9 mouse cellular contexts compared by ENCODE assay signal in genomic region chr15:84466458-84467267, GRCm38 (mm10). TPM values are rescaled to one million over a fixed set of nuclear protein-coding genes. Genes with fewer than 3 reads are reported as not detected.
DNase-seq lines count a peak whose midpoint lies in the region; ATAC-seq and TF ChIP-seq lines count a peak whose summit lies in the region.
"Had no signal": no experiment of that assay in that cellular context is flagged by ENCODE, and none has a peak within 500 bp of the region (broad histone marks: within the 10 kb centered on the region; RNA-seq: fewer than 3 reads in every experiment).

No protein-coding gene starts in this region.

- no peak for TF ChIP-seq CTCF in gastrocnemius, adult 2 months (IDR thresholded peaks at IDR 0.05)

- H3K27ac ChIP-seq in gastrocnemius, adult 2 months, result no peak overlapping the region
- peak overlapping the region; percentile 17; the same call in 1 of the 2 replicates for H3K27ac ChIP-seq in embryonic facial prominence, embryonic 15.5 days (replicated peaks)
- peak overlapping the region; percentile 23; the same call in 1 of the 2 replicates for H3K27ac ChIP-seq in intestine, embryonic 15.5 days
- peak overlapping the region; percentile 1; the same call in 1 of the 2 replicates for H3K27ac ChIP-seq in midbrain, embryonic 16.5 days (ENCODE audit: low read length)
- H3K27ac ChIP-seq: liver, embryonic 15.5 days had no signal

- intact Hi-C loops in gastrocnemius, postnatal 14 days (cut with DNase I; ENCODE audit: low total_unique reads), result no loop called here
- intact Hi-C loops in gastrocnemius, adult 2 months (cut with DNase I), result no loop called here

- H3K9ac ChIP-seq in embryonic facial prominence, embryonic 15.5 days, result no peak overlapping the region
- H3K9ac ChIP-seq in intestine, embryonic 15.5 days, result no peak overlapping the region
- H3K9ac ChIP-seq in midbrain, embryonic 16.5 days (ENCODE audit: low read depth, low read length), result no peak overlapping the region
- H3K9ac ChIP-seq: liver, embryonic 15.5 days had no signal

- peak; percentile 25 for DNase-seq in gastrocnemius, postnatal 14 days
- DNase-seq in gastrocnemius, adult 2 months, result no peak
- no peak for DNase-seq in gastrocnemius, postnatal 4 days (ENCODE audit: low spot score in 2 of 2)
- DNase-seq in thymus, postnatal 14 days, result no peak
- no peak for DNase-seq in left cerebral cortex, adult 11 months (ENCODE audit: low spot score)

- WGBS in embryonic facial prominence, embryonic 15.5 days, result 42% methylated on average over 13 of the region's 13 CpGs
- whole genome bisulfite sequencing in intestine, embryonic 15.5 days, result 45% methylated on average over 13 of the region's 13 CpGs
- 33% methylated on average over 13 of the region's 13 CpGs for WGBS in midbrain, embryonic 16.5 days

- no peaks in the 10 kb centered on the region for H3K9me3 ChIP-seq in embryonic facial prominence, embryonic 15.5 days (replicated peaks)
- H3K9me3 ChIP-seq in intestine, embryonic 15.5 days, result no peaks in the 10 kb centered on the region
- H3K9me3 ChIP-seq in midbrain, embryonic 16.5 days (replicated peaks; ENCODE audit: control insufficient read depth, low read length, poor library complexity, severe bottlenecking), result no peaks in the 10 kb centered on the region
- H3K9me3 ChIP-seq: liver, embryonic 15.5 days had no signal

- H3K4me3 ChIP-seq in gastrocnemius, adult 2 months, result no peak overlapping the region
- H3K4me3 ChIP-seq in embryonic facial prominence, embryonic 15.5 days (replicated peaks), result no peak overlapping the region
- no peak overlapping the region for H3K4me3 ChIP-seq in intestine, embryonic 15.5 days (replicated peaks)
- H3K4me3 ChIP-seq in midbrain, embryonic 16.5 days (ENCODE audit: low read depth, low read length), result no peak overlapping the region
- H3K4me3 ChIP-seq: liver, embryonic 15.5 days had no signal

- H3K27me3 ChIP-seq in embryonic facial prominence, embryonic 15.5 days, result no peaks in the 10 kb centered on the region
- no peaks in the 10 kb centered on the region for H3K27me3 ChIP-seq in intestine, embryonic 15.5 days (replicated peaks)
- H3K27me3 ChIP-seq in midbrain, embryonic 16.5 days (ENCODE audit: control insufficient read depth, insufficient read depth, low read depth, low read length), result no peaks in the 10 kb centered on the region

- no peak overlapping the region for H3K4me2 ChIP-seq in embryonic facial prominence, embryonic 15.5 days (replicated peaks)
- no peak overlapping the region for H3K4me2 ChIP-seq in intestine, embryonic 15.5 days (replicated peaks)
- H3K4me2 ChIP-seq in midbrain, embryonic 16.5 days (ENCODE audit: low read length), result no peak overlapping the region
- H3K4me2 ChIP-seq: liver, embryonic 15.5 days had no signal

- ATAC-seq in embryonic facial prominence, embryonic 15.5 days (ENCODE audit: insufficient number of reproducible peaks, low FRiP score, low TSS enrichment, low read depth), result peak; percentile 44; the same call in 1 of the 2 replicates
- ATAC-seq in intestine, embryonic 15.5 days, result no peak
- ATAC-seq in midbrain, embryonic 16.5 days, result no peak

- no peaks in the 10 kb centered on the region for H3K36me3 ChIP-seq in embryonic facial prominence, embryonic 15.5 days
- H3K36me3 ChIP-seq in intestine, embryonic 15.5 days, result no peaks in the 10 kb centered on the region
- no peaks in the 10 kb centered on the region for H3K36me3 ChIP-seq in midbrain, embryonic 16.5 days (ENCODE audit: control insufficient read depth, insufficient read depth, low read length)
- H3K36me3 ChIP-seq: liver, embryonic 15.5 days had no signal

- H3K4me1 ChIP-seq in embryonic facial prominence, embryonic 15.5 days, result peaks cover 26% of the 10 kb centered on the region
- peaks cover 5% of the 10 kb centered on the region; the same call in 1 of the 2 replicates for H3K4me1 ChIP-seq in intestine, embryonic 15.5 days (replicated peaks)
- H3K4me1 ChIP-seq in midbrain, embryonic 16.5 days (ENCODE audit: control insufficient read depth, insufficient read depth, low read length), result peaks cover 5% of the 10 kb centered on the region; the same call in 1 of the 2 replicates

RNA-seq across cellular contexts. Expression of gene Shisal1, which starts 19.8 kb away (rescaled TPM):
- total RNA-seq in gastrocnemius, postnatal 14 days (2021), result 1 to 10 TPM; 2.7 to 5.0 TPM
- under 1 TPM; 0.23 to 0.56 TPM for total RNA-seq in gastrocnemius, adult 2 months (2021)
- 6.0 and 6.6 TPM in 2 replicates for polyA plus RNA-seq in embryonic facial prominence, embryonic 15.5 days (2015; fragmentation: Nextera tagmentation; extraction: Ambion mirVana)
- 2.2 and 2.3 TPM in 2 replicates for polyA plus RNA-seq in intestine, embryonic 15.5 days (2015; fragmentation: Nextera tagmentation; extraction: Ambion mirVana)
- polyA plus RNA-seq in midbrain, embryonic 16.5 days (2015; fragmentation: Nextera tagmentation; extraction: Ambion mirVana), result 20.3 and 24.1 TPM in 2 replicates
- 10 to 100 TPM; 26.2 to 44.1 TPM for total RNA-seq in gastrocnemius, postnatal 4 days (2021)

Comparison
In these comparisons a context has a peak if more than half of its experiments do, and no peak if none do; other contexts are left out.
1. RNA of gene Shisal1, which starts 19.8 kb away (total RNA-seq): 26.2 to 44.1 TPM in gastrocnemius, postnatal 4 days; 2.7 to 5.0 TPM in gastrocnemius, postnatal 14 days and 0.23 to 0.56 TPM in gastrocnemius, adult 2 months; every median in the first group is over 4 times any median in the second.